Mouse (Mus musculus) adrenal gland, postnatal 0 days (tissue): ENCODE data around the gene Olfr922. TPM values are rescaled to one million over a fixed set of nuclear protein-coding genes. Genes with fewer than 3 reads are reported as not detected.

ENCODE experiments used
- polyA plus RNA-seq: library from polyadenylated mRNA; unstranded; fragments of >200 nt; fragmentation: Nextera tagmentation; extraction: Ambion mirVana; gene quantifications from 2 replicates; pipeline ENCODE4 v1.2.1, GENCODE M21; 2015

Olfr922 gene
- polyA plus RNA-seq, result not detected in 2 replicates

DNA sequence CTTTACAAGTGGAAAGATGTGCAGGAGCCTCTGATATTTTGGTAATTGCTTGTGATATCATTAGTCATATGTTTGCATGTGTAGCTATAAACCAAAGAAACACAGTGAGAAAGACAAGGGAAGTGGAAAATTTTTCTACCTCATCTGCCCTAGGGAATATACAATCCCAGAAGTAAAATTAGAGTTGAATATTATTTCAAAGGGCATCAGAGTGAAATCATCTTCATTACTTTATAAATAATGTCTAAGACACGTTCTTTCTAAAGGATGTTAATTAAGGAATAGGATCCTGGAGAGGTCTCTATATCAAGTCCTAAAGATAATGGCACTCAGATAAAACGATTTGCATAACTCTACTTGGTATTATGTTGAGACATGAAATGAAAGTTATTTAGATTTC is at the start of gene Olfr922:
Gene Olfr922 (plus strand): TSS at position 301 of the 400 bp plus-strand sequence.

DNA sequence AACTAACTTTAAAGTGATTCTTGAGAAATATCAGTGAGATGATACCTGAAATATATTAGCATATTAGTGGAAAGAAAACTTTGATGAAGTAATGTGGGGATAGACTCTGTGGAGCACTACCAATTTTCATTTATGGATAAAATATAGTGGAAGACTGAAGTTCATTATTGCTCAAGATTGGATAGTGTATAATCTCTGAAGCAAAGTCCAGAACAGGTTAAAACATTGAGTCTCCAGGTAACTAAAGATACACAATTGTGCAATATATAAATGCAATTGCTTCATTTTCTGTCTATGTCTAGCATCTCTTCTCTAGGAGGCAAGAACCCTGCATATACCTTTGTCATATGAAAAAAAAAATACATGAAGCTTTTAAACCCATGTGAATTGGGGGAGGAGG is 41.6 kb upstream of the Olfr922 start, which contains the start of gene Olfr921:
Gene Olfr921 (plus strand): TSS at position 301 of the 400 bp plus-strand sequence.

GRCm38 (mm10) chr9:38826245-38826644 is 11.8 kb downstream of the Olfr922 start, which contains the start of gene Olfr923:
Gene Olfr923, plus strand, starts transcription at chr9:38826545.

DNA sequence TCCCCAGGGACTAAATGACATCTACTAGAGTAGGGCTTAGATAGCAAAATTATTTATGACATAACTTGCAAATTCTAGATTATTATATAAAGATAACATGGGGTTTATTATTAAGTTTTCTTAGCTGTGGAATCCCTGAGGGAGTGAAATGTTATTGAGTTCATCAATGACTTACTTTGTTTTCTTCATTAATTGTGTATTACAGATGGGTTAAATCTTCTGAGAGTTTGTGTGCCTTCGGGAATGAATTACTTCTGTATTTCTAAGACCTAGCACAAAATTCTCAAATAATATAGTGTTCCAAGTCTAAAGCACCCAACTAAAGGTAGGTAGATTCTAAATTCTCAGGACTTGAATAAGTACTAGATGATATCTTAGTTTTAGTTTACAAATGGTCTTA is 29.7 kb downstream of the Olfr922 start, which contains the start of gene Olfr924:
Gene Olfr924 (plus strand): TSS at position 301 of the 400 bp plus-strand sequence.

DNA sequence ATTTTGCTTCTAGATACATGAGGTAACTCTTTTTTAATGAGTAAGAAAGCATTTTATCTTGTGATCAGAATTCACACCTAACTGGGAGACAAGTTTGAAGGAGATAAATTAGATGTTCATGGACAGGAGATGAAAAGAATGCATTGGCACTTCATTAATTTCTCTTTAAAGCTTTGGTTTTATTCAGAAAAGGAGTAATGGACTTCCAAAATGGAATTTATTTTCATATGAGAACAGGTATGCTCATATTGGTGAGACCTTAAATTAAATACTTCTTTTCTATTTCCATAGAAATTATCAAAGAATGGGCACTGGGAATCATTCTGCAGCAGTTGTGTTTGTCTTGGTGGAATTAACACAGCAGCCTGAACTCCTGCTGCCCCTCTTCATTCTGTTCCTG is 40.3 kb downstream of the Olfr922 start, which contains the start of gene Olfr26:
Gene Olfr26 (plus strand): TSS at position 301 of the 400 bp plus-strand sequence.

Other genes starting within 250 kb of the Olfr922 start
- not detected in 2 replicates for gene Olfr912, start 234.4 kb upstream of the Olfr922 start, polyA plus RNA-seq
- not detected in 2 replicates for gene Olfr913, start 221.9 kb upstream of the Olfr922 start, polyA plus RNA-seq
- not detected in 2 replicates for gene Olfr914, start 209.5 kb upstream of the Olfr922 start, polyA plus RNA-seq
- gene Olfr916, start 154.7 kb upstream of the Olfr922 start, polyA plus RNA-seq, result not detected in 2 replicates
- not detected in 2 replicates for gene Olfr917, start 148.8 kb upstream of the Olfr922 start, polyA plus RNA-seq
- not detected in 2 replicates for gene Olfr918, start 140.0 kb upstream of the Olfr922 start, polyA plus RNA-seq
- gene Olfr919, start 110.9 kb upstream of the Olfr922 start, polyA plus RNA-seq, result not detected in 2 replicates
- 27.9 and 38.3 TPM in 2 replicates for gene Vwa5a, start 96.3 kb upstream of the Olfr922 start, polyA plus RNA-seq
- 0.13 and 0.35 TPM in 2 replicates for gene Olfr920, start 62.3 kb upstream of the Olfr922 start, polyA plus RNA-seq
- gene Olfr921, start 41.5 kb upstream of the Olfr922 start, polyA plus RNA-seq, result not detected in 2 replicates
- not detected in 2 replicates for gene Olfr923, start 11.9 kb downstream of the Olfr922 start, polyA plus RNA-seq
- not detected in 2 replicates for gene Olfr924, start 29.8 kb downstream of the Olfr922 start, polyA plus RNA-seq
- gene Olfr26, start 40.4 kb downstream of the Olfr922 start, polyA plus RNA-seq, result not detected in 2 replicates
- gene Olfr926, start 62.5 kb downstream of the Olfr922 start, polyA plus RNA-seq, result not detected in 2 replicates
- gene Olfr930, start 115.2 kb downstream of the Olfr922 start, polyA plus RNA-seq, result not detected in 2 replicates
- not detected in 2 replicates for gene Olfr933, start 157.7 kb downstream of the Olfr922 start, polyA plus RNA-seq
- gene Olfr934, start 173.7 kb downstream of the Olfr922 start, polyA plus RNA-seq, result not detected in 2 replicates
- not detected in 2 replicates for gene Olfr935, start 185.1 kb downstream of the Olfr922 start, polyA plus RNA-seq
- not detected in 2 replicates for gene Olfr146, start 208.8 kb downstream of the Olfr922 start, polyA plus RNA-seq